Mouse (Mus musculus): Measurements from ENCODE around the gene Sypl2. TPM values are rescaled to one million over a fixed set of nuclear protein-coding genes. Genes with fewer than 3 reads are reported as not detected.

Sypl2 gene
- polyA plus RNA-seq, 1 experiment from 2014 or later = 1.0 TPM

DNA sequence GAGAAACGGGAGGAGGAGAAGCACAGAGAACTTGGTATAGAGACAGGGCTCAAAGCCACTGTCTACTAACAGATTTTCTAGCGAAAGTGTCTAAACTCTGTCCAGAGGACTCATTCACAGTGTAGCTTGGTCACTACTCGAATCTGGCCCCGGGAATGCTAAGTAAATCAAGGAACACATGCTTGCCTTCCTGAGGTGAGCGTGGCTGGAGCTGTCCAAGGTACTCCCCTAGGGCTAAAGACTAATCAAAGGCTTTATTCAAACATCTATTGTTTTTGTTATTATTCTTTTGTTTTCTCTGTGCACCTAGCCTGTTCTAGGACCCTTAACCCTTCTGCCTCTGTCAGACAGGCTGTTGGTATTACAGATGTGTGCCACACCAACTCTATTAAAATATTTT, 11.7 kb downstream of the Sypl2 start:
- Histone ChIP-seq H3K27me3 (ENCODE audit: insufficient read depth, poor library complexity, severe bottlenecking) (no peaks in the 10 kb centered on the region), H3K4me1 (replicated peaks) (peaks cover 13% of the 10 kb centered on the region), H3K4me3 (no peak overlapping the region), H3K9me3 (no peaks in the 10 kb centered on the region), H3K27ac (no peak overlapping the region), H3K36me3 (no peaks in the 10 kb centered on the region)
- WGBS = 20% methylated on average over 5 of the region's 5 CpGs
- DNase-seq (ENCODE audit: low spot score) = no peak

DNA sequence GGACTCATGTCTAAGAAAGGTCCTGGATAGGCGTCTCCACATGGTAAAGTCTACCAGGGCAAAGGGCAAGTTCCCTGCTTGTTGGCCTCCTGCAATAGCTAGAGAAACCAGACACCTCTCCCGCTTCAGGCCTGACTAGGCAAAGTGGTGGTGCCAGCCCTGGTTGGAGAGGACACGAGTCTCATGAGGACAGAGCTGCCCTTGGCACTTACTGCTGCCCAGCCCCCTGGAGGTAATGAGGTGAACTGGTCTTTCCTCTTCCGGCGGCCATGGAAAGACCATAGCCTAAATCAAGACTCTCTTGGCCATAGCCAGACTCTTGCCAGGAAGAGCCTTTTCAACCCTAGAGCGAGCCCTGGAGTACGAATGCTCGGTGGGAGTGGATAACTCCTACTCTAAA, 14.0 kb downstream of the Sypl2 start:
- Histone ChIP-seq H3K27ac (no peak overlapping the region), H3K36me3 (peaks cover 12% of the 10 kb centered on the region), H3K4me1 (replicated peaks) (peaks cover 31% of the 10 kb centered on the region), H3K4me3 (no peak overlapping the region), H3K9me3 (no peaks in the 10 kb centered on the region), H3K27me3 (ENCODE audit: insufficient read depth, poor library complexity, severe bottlenecking) (no peaks in the 10 kb centered on the region)
- 88% methylated on average over 8 of the region's 8 CpGs for WGBS
- DNase-seq (ENCODE audit: low spot score) = no peak

DNA sequence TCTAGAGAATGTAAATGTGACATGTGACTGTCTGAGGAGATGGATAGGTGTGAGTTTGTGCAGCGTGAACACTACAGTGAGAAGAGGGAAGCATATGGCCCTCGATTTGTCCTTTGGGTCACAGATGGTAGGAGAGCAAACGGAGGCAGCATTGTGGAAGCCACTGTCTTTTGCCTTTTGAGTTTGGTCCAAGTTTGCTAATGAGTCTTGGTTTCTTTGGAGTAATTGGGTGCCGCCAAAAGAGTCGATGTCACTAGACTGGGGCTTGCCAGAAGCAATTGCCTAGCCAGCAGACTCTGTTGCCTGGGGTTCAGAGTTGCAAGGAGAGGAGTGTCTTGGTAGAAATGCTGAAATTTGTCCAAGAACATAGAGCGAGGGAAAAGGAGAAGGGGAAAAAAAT, 14.6 kb downstream of the Sypl2 start:
- 87% methylated on average over 6 of the region's 6 CpGs for WGBS
- Histone ChIP-seq H3K27me3 (ENCODE audit: insufficient read depth, poor library complexity, severe bottlenecking) (no peaks in the 10 kb centered on the region), H3K27ac (0 out of 2 replicates have a peak overlapping the region, but pooled peaks have one; percentile 99), H3K4me3 (0 out of 2 replicates have a peak overlapping the region, but pooled peaks have one; percentile 76), H3K4me1 (replicated peaks) (peaks cover 31% of the 10 kb centered on the region), H3K36me3 (peaks cover 17% of the 10 kb centered on the region), H3K9me3 (no peaks in the 10 kb centered on the region)
- DNase-seq (ENCODE audit: low spot score) = no peak

DNA sequence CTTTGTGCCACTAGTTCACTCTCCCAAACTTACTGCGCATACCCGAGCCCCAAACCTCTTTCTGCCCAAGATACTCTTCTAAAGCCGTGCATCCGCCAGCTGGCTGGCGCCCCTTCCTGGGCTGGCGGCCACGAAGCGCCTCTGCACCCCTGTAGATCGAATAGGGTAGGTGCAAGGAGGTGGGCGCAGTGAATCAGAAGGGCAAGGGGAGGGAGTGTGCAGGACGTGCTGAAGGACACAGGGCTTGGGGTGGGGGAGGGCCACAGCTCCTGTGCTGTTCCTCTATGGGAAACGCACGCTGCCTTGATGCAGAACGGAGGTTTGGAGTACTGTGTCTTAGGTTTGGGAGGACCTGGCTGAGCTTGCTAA, 15.7 kb downstream of the Sypl2 start, which contains the start of gene Atxn7l2:
TSS of gene Atxn7l2 (minus strand) at position 164 of the 369 bp plus-strand sequence.
- H3K36me3 ChIP-seq = peaks cover 28% of the 10 kb centered on the region
- peak within 1 kb of the TSS; percentile 76 for H3K4me3 ChIP-seq
- WGBS = 0% methylated on average over 14 of the region's 14 CpGs
- H3K4me1 ChIP-seq (replicated peaks) = peaks cover 31% of the 10 kb centered on the region
- H3K9me3 ChIP-seq = no peaks in the 10 kb centered on the region
- peak within 1 kb of the TSS; percentile 99 for H3K27ac ChIP-seq
- H3K27me3 ChIP-seq (ENCODE audit: insufficient read depth, poor library complexity, severe bottlenecking) = no peaks in the 10 kb centered on the region
- no peak for DNase-seq (ENCODE audit: low spot score)

DNA sequence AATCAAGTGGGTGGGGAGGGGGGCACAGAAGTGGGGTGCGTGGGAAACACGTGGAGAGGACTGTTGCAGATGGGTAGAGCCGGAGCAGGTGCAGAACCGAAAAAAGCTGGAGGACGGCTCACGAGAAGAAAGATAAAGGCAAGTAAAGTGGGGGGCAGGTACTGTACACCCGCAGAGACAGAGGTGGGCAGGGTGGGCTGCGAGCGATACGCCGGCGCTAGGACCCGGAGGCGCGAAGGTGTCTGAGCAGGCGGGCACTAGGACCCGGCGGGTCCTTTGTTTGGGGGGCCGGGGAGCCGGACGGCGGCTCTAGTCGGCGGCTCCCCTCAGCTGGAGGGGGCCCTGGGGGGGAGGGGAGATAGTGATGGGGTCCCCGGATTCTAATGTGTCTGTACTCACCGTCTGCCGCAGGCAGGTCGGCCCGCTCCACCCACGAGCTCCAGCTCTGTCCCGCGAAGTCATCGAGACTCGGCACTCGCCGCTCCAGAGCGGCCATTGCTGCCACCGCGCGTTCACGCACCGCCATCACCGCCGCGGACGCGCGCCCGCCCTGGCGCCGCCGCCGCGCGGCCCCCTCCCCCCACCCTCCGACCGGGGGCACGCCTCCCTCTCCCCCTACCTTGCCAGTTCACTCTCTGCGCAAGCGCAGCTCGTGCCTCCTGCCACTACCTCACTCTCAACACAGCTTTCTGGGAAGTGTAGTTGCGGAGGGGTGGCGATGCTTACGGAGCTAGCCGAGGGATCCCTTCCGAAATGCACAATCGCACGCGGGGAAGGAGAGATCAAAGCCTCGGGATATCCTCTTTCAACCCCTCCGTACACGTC, 16.3 kb downstream of the Sypl2 start:
- Histone ChIP-seq H3K4me1 (replicated peaks) (peaks cover 31% of the 10 kb centered on the region), H3K36me3 (peaks cover 34% of the 10 kb centered on the region), H3K27ac (peak overlapping the region; percentile 99), H3K4me3 (peak overlapping the region; percentile 76), H3K27me3 (ENCODE audit: insufficient read depth, poor library complexity, severe bottlenecking) (no peaks in the 10 kb centered on the region), H3K9me3 (no peaks in the 10 kb centered on the region)
- peak; percentile 95 for DNase-seq (ENCODE audit: low spot score)
- WGBS = under 1% methylated on average over 72 of the region's 72 CpGs

DNA sequence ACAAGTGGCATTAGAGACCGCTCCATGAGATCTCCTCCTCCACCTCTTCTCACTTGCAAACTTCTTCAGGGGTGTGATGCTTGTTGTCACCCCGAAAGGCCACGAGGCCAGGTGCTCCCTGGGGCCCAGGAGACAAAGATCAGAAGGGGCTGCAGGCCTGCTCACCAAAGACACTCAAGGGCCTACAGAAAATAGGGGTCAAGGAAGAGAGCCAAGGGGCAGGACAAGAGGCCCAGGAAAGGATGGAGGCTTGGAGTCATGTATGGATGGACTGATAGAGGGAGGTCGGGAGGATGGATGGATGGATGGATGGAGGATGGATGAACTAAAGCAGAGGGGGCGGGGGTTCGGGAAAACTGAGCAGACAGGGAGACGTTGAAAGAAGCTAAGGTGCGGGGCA, 16.9 kb downstream of the Sypl2 start:
- H3K4me3 ChIP-seq = peak overlapping the region; percentile 76
- DNase-seq (ENCODE audit: low spot score) = no peak
- H3K9me3 ChIP-seq = no peaks in the 10 kb centered on the region
- WGBS = 11% methylated on average over 8 of the region's 8 CpGs
- peak overlapping the region; percentile 99 for H3K27ac ChIP-seq
- H3K27me3 ChIP-seq (ENCODE audit: insufficient read depth, poor library complexity, severe bottlenecking) = no peaks in the 10 kb centered on the region
- H3K4me1 ChIP-seq (replicated peaks) = peaks cover 31% of the 10 kb centered on the region
- H3K36me3 ChIP-seq = peaks cover 40% of the 10 kb centered on the region

DNA sequence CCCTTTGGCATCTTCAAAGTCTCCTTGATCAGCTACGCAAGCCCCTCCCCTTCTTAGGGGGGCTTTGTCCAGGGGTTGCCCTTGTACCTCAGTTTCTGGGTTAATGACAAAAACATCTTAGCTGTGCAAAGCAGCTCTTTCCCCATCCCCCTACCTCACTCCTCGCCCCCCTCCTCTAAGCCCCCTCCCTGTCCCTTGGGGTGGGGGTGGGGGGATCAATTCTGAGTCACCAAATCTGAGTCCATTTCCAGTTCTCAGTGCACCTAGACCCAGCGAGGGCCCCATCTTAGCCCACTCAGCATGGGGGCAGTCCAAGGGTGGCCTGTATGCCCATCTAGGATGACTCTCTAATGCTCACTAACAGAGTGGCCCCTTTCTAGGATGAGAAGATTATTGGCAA, 17.4 kb downstream of the Sypl2 start:
- Histone ChIP-seq H3K27ac (peak overlapping the region; percentile 99), H3K36me3 (peaks cover 45% of the 10 kb centered on the region), H3K4me3 (peak overlapping the region; percentile 76), H3K27me3 (ENCODE audit: insufficient read depth, poor library complexity, severe bottlenecking) (no peaks in the 10 kb centered on the region), H3K9me3 (no peaks in the 10 kb centered on the region), H3K4me1 (replicated peaks) (peaks cover 31% of the 10 kb centered on the region)
- whole genome bisulfite sequencing = 74% methylated on average over 3 of the region's 3 CpGs
- no peak for DNase-seq (ENCODE audit: low spot score)

DNA sequence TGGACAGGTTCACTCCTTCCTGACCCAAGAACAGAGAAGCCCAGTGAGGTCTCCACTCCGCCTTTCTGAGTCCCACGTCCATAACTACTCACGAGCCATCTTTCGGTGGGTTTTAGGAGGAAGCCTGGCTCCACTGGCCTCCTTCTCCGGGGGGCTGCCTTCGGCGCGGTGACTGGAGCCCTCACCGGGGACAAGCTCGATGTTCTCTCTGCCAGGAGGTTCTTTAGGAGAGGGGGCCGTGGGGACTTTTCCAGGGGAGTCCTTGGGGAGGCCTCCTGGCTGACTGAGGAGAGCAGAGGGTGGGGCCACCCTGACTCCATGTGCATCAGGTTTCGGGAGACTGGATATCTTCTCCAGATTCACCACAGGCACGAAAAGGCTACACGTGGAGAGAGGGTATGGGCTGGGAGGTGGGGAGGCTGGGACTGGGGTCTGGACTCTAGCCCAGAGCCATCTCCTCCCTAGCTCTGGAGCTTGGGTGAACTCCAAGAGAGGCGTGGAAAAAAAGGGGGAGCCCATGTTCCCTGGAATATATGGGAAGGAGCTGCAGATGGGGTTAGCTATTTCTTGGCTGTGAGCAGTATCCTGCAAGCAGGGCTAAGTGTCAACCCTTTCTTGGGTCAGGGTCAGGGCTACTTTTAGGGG, 19.6 kb downstream of the Sypl2 start:
- Histone ChIP-seq H3K27ac (no peak overlapping the region), H3K4me1 (replicated peaks) (peaks cover 45% of the 10 kb centered on the region), H3K36me3 (peaks cover 66% of the 10 kb centered on the region), H3K4me3 (no peak overlapping the region), H3K9me3 (no peaks in the 10 kb centered on the region), H3K27me3 (ENCODE audit: insufficient read depth, poor library complexity, severe bottlenecking) (no peaks in the 10 kb centered on the region)
- DNase-seq (ENCODE audit: low spot score) = no peak
- 93% methylated on average over 15 of the region's 15 CpGs for WGBS

DNA sequence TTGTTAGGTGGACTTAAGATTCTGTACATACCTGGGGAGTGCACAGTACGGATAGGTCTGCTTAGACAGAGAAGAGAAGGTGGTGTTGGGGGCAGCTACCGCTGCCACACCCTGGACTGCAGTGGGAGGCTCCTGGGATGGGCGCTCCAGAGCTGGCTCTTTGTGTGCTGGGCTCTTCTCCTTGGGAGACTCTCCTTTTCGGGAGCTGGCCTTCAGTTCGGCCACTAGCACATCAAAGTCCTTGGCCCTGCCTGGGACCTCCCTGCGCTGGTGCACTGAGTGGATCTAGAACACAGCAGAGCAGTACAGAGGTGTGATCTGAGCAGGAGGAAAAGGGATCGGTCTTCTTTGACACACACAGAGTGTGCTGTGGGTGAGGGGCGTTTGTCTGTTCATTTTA, 20.8 kb downstream of the Sypl2 start:
- H3K27me3 ChIP-seq (ENCODE audit: insufficient read depth, poor library complexity, severe bottlenecking) = no peaks in the 10 kb centered on the region
- peaks cover 46% of the 10 kb centered on the region for H3K4me1 ChIP-seq (replicated peaks)
- WGBS = 91% methylated on average over 8 of the region's 8 CpGs
- H3K4me3 ChIP-seq = no peak overlapping the region
- peaks cover 73% of the 10 kb centered on the region for H3K36me3 ChIP-seq
- DNase-seq (ENCODE audit: low spot score) = no peak
- H3K27ac ChIP-seq = no peak overlapping the region
- H3K9me3 ChIP-seq = no peaks in the 10 kb centered on the region

DNA sequence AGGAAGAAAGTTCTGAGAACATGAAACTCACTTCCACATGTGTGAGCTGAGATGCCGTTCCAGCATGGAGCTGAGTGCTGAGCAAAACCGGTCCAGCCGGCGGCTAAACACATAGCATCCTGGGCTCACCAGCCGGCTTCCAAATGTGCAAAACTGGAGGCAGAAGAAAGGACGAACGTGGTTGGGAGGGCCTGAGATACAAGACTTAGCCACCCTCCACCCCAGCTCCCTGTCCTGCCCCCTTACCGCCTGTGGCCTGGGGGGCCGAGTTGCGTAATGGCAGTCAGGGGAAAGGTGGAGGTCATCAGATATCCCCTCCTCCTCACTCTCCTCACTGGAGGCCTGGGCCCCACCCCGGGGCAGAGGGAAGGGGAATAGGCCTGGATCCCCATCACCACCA, 22.0 kb downstream of the Sypl2 start:
- DNase-seq (ENCODE audit: low spot score) = no peak
- no peaks in the 10 kb centered on the region for H3K9me3 ChIP-seq
- H3K4me3 ChIP-seq = no peak overlapping the region
- H3K4me1 ChIP-seq (replicated peaks) = peaks cover 53% of the 10 kb centered on the region
- H3K27me3 ChIP-seq (ENCODE audit: insufficient read depth, poor library complexity, severe bottlenecking) = no peaks in the 10 kb centered on the region
- H3K27ac ChIP-seq = no peak overlapping the region
- 90% methylated on average over 11 of the region's 11 CpGs for WGBS
- peaks cover 74% of the 10 kb centered on the region for H3K36me3 ChIP-seq

DNA sequence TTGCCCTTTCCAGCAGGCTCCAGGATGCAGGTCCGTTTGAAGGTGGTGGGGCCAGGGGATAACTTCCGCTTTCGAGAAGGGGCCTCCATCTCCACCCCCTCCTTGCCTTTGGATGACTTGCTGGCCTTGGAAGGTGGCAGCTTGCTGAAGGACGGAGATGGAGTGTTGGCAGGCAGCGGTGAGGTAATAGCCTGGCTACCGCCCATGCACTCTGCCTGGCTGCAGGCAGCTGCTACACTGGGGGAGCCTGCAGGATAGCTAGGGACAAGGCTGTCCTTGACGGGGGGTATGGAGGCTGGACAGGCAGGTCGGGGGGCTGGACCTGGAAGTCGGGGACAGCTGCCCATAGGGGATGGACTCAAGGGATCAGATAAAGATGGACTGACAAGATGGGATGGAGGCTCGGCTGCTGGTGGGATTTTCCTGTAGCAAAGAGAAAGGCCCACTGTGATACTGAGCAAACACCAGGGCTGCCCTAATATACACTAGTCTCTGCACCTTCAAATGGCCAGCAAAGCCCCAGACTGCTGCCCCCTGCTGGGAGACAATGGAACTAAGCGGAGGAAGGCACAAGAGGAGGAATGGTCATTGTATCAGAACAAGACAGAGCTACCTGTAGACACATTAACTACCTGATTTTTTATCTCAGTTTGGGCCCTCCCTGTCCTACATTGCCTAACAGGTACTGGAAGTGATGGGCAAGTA, 22.7 kb downstream of the Sypl2 start:
- peak; percentile 81 for DNase-seq (ENCODE audit: low spot score)
- no peak overlapping the region for H3K27ac ChIP-seq
- no peaks in the 10 kb centered on the region for H3K9me3 ChIP-seq
- peaks cover 50% of the 10 kb centered on the region for H3K4me1 ChIP-seq (replicated peaks)
- H3K36me3 ChIP-seq = peaks cover 81% of the 10 kb centered on the region
- 86% methylated on average over 11 of the region's 11 CpGs for WGBS
- no peaks in the 10 kb centered on the region for H3K27me3 ChIP-seq (ENCODE audit: insufficient read depth, poor library complexity, severe bottlenecking)
- H3K4me3 ChIP-seq = no peak overlapping the region

DNA sequence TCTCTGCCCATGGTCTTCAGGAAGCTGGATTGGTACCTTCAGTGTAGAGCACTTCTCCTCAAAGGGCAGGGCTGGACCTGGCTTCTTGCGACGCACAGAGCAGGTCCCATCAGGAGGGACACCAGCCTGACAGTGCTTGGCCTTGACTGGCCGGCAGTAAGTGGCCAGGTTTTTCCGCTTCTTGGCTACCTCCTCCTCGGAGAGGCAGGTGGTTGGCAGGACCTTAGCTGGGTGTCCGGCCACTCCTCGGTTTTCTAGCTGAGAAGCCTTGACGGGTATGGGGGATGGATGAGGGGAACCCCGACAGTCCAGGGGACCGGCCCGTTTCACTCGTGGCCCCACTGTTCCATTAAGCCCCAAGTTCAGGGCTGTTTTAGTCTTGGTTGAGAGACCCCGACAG, 23.2 kb downstream of the Sypl2 start:
- Histone ChIP-seq H3K36me3 (peaks cover 83% of the 10 kb centered on the region), H3K27me3 (ENCODE audit: insufficient read depth, poor library complexity, severe bottlenecking) (no peaks in the 10 kb centered on the region), H3K9me3 (no peaks in the 10 kb centered on the region), H3K27ac (no peak overlapping the region), H3K4me1 (replicated peaks) (peaks cover 45% of the 10 kb centered on the region), H3K4me3 (no peak overlapping the region)
- no peak for DNase-seq (ENCODE audit: low spot score)
- 93% methylated on average over 13 of the region's 13 CpGs for WGBS

DNA sequence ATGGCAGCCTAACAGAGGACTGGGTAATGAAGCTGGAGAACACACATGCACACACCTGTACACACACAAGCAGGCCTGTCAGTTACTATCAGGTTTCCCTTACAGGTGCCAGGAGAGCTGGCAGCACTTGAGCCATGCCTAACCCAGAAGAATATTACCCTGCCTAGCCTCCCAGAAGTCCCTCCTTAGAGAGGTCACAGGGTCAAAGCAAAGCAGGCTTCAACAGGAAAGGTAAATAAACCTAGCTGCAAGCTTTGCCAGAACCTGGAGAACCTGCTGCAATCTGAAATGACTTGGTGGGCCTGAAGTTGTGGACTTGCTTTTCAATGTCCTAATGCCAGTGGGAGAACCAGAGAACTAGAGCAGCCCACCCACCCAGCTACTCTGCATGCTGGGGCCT, 23.9 kb downstream of the Sypl2 start:
- Histone ChIP-seq H3K9me3 (no peaks in the 10 kb centered on the region), H3K27ac (no peak overlapping the region), H3K36me3 (peaks cover 78% of the 10 kb centered on the region), H3K27me3 (ENCODE audit: insufficient read depth, poor library complexity, severe bottlenecking) (no peaks in the 10 kb centered on the region), H3K4me1 (replicated peaks) (peaks cover 46% of the 10 kb centered on the region), H3K4me3 (no peak overlapping the region)
- no peak for DNase-seq (ENCODE audit: low spot score)

Data from hindbrain, embryonic 10.5 days (tissue).